Mouse (Mus musculus): ENCODE results near the gene Stx16.

- no peak for TF ChIP-seq TAL1 (IDR thresholded peaks at IDR 0.05; ENCODE audit: low read length)
- TF ChIP-seq GATA1 (IDR thresholded peaks at IDR 0.05; ENCODE audit: low read length), result no peak
Observed at GRCm38 (mm10) chr2:174127376-174127713, 51.2 kb downstream of the Stx16 start.

All from erythroblast, embryonic 14.5 days (primary cell).